Mouse (Mus musculus): Measurements from ENCODE around the gene Apoa2. TPM values are rescaled to one million over a fixed set of nuclear protein-coding genes. Genes with fewer than 3 reads are reported as not detected.

Gene Apoa2
- polyA plus RNA-seq, 1 experiment from 2014 or later, result 6.5 TPM

DNA sequence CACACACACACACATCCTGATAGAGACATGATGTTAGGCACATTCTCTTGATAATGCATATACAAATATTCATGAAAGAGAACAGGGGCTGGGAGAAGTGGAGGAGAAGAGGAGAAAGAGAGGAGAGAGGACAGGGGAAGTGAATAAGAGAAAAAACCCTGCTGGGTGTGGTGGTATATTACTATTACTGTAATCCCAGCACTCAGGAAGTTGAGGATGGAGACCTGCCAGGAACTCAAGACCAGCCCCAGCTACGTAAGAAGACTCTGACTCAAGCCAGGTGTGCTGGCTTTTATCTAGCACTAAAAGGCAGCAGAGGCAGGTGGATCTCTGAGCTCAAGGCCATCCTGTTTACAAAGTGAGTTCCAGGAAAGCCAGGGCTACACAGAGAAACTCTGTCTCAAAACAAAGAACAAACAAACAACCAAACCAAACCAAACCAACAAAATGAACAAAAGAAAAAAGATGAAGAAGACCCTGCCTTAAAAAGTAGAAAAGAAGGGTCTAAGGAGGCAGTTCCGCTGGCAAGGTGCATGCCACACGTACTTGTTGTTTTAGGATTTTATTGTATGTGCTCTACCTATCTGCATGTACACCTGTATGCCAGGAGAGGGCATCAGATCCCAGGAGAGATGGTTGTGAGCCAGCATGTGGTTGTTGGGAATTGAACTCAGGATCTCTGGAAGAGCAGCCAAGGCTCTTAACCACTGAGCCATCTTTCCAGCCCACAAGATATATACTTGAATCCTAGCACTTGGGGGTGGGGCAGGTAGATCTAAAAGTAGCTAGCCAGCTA lies 39.0 kb downstream of the Apoa2 start:
- ATAC-seq, result no peak
- 84% methylated on average over 3 of the region's 3 CpGs for WGBS

DNA sequence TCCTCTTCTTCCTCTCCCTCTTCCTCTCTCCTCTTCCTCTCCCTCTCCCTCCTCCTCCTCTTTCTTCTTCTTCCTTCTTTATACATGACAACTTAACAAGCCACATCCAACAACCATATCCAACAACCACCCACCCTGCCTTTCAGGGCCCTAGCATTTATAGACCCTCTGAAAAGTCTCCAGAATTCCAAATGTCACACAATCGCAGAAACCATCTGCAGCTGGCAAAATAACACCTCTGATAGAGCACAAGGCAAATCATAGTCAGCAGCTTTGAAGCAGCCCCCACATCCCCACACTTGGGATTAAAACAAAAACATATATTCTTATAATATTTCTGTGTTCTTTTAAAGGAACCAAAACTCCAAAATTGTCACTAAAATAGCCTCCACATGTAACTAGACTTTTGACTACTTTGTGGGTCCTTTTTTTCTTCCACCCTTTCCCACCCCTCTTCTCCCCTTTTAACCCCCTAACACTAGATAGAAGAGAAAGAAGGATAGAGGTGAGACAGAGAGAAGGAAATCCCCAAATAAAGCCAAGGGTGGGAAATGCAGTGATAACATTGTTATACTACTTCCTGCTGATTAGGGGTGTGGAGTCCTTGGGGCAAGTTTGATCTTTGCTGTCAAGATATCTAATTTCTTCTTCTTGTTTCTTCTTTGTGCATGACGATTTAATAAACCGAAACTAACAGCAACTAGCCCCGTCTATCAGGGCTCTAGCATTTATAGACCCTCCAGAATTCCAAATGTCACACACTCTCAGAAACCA lies 41.3 kb downstream of the Apoa2 start:
- WGBS, result 75% methylated on average over 4 of the region's 4 CpGs
- H3K4me2 ChIP-seq (ENCODE audit: low read length), result no peak overlapping the region
- no peak overlapping the region for H3K4me3 ChIP-seq (ENCODE audit: low read length)
- H3K4me1 ChIP-seq (ENCODE audit: control insufficient read depth, insufficient read depth, low read depth, low read length), result peaks cover 16% of the 10 kb centered on the region
- no peak overlapping the region for H3K9ac ChIP-seq (ENCODE audit: low read depth, low read length)
- no peak overlapping the region for H3K27ac ChIP-seq (ENCODE audit: low read depth, low read length)
- no peak for ATAC-seq
- H3K27me3 ChIP-seq (replicated peaks; ENCODE audit: control insufficient read depth, insufficient read depth, low read length), result no peaks in the 10 kb centered on the region
- H3K9me3 ChIP-seq (ENCODE audit: control insufficient read depth, low read length), result no peaks in the 10 kb centered on the region
- H3K36me3 ChIP-seq (ENCODE audit: control insufficient read depth, insufficient read depth, low read length), result no peaks in the 10 kb centered on the region

More for the DNA sequence above, 39.0 kb downstream of the Apoa2 start:
- Histone ChIP-seq H3K9me3 (ENCODE audit: control insufficient read depth, low read length) (no peaks in the 10 kb centered on the region), H3K4me3 (ENCODE audit: low read length) (no peak overlapping the region), H3K4me1 (ENCODE audit: control insufficient read depth, insufficient read depth, low read depth, low read length) (peaks cover 14% of the 10 kb centered on the region), H3K36me3 (ENCODE audit: control insufficient read depth, insufficient read depth, low read length) (no peaks in the 10 kb centered on the region), H3K27ac (ENCODE audit: low read depth, low read length) (peak overlapping the region; percentile 72), H3K27me3 (replicated peaks; ENCODE audit: control insufficient read depth, insufficient read depth, low read length) (no peaks in the 10 kb centered on the region), H3K4me2 (ENCODE audit: low read length) (no peak overlapping the region; the same call in 1 of the 2 replicates), H3K9ac (ENCODE audit: low read depth, low read length) (no peak overlapping the region)

DNA sequence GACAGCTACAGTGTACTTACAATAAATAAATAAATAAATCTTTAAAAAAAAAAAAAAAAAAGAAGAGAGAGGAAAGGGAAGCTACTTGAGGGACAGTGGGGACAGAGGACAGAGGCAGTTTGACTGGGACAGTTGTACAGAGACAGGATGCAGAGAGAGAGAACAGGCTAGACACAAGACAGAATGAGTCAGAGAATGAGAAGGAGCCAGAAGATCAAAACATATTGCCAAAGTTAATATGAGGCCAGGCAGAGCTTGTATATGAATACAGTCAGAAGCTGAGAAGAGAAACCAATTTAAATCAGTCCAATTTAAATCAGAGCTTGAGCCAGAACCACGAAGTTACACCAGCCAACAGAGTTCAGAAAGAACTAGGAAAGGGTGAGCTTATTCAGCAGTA lies 43.5 kb downstream of the Apoa2 start:
- 72% methylated on average over 1 of the region's 1 CpGs for WGBS
- H3K9ac ChIP-seq (ENCODE audit: low read depth, low read length), result no peak overlapping the region
- no peak overlapping the region for H3K4me3 ChIP-seq (ENCODE audit: low read length)
- H3K9me3 ChIP-seq (ENCODE audit: control insufficient read depth, low read length), result no peaks in the 10 kb centered on the region
- H3K27me3 ChIP-seq (replicated peaks; ENCODE audit: control insufficient read depth, insufficient read depth, low read length), result no peaks in the 10 kb centered on the region
- no peak overlapping the region for H3K4me2 ChIP-seq (ENCODE audit: low read length)
- peaks cover 4% of the 10 kb centered on the region; the same call in 1 of the 2 replicates for H3K36me3 ChIP-seq (ENCODE audit: control insufficient read depth, insufficient read depth, low read length)
- ATAC-seq, result no peak
- peaks cover 18% of the 10 kb centered on the region for H3K4me1 ChIP-seq (ENCODE audit: control insufficient read depth, insufficient read depth, low read depth, low read length)
- H3K27ac ChIP-seq (ENCODE audit: low read depth, low read length), result no peak overlapping the region

DNA sequence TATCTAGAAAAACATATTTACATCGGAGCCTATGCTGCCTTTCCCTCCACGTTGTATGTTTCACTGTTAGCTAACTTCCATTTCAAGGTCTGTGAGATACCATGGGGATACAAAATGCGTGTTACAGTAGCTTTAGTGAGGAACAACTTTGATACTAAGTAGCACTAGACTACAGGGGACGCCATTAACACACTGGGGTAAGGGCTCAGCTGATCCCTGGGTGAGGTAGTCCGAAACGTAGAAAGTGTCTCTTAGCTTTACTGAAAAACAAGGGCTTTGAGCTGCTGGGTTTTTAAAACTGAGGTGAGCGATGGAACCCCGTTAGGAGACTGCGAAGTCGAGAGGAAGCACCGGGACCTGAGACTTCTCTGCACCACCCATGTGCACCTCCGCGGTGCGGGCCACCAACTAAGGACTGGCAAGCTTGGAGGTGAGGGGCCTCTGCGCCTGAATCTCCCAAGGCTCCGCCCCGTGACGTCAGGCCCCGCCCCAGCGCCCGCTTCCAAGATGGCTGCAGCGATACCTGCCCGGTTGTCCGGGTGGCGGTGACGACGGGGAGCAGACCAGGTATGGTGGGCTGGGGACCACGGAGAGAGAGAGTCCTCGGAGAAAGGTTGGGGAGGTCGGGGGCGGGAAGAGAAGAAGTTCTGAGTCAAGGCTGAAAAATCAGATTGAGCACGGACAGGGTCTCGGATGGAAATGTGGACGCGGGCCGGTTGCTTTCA lies 45.2 kb downstream of the Apoa2 start, which contains the start of gene B4galt3:
TSS of gene B4galt3 (plus strand) at position 481 of the 725 bp plus-strand sequence.
- Histone ChIP-seq H3K27me3 (replicated peaks; ENCODE audit: control insufficient read depth, insufficient read depth, low read length) (no peaks in the 10 kb centered on the region), H3K9me3 (ENCODE audit: control insufficient read depth, low read length) (no peaks in the 10 kb centered on the region), H3K36me3 (ENCODE audit: control insufficient read depth, insufficient read depth, low read length) (peaks cover 15% of the 10 kb centered on the region), H3K4me2 (ENCODE audit: low read length) (peak within 1 kb of the TSS; percentile 75), H3K4me3 (ENCODE audit: low read length) (peak within 1 kb of the TSS; percentile 73), H3K4me1 (ENCODE audit: control insufficient read depth, insufficient read depth, low read depth, low read length) (peaks cover 12% of the 10 kb centered on the region), H3K27ac (ENCODE audit: low read depth, low read length) (peak within 1 kb of the TSS; percentile 65), H3K9ac (ENCODE audit: low read depth, low read length) (peak within 1 kb of the TSS; percentile 81)
- WGBS, result 2% methylated on average over 36 of the region's 36 CpGs
- peak; percentile 95 for ATAC-seq

DNA sequence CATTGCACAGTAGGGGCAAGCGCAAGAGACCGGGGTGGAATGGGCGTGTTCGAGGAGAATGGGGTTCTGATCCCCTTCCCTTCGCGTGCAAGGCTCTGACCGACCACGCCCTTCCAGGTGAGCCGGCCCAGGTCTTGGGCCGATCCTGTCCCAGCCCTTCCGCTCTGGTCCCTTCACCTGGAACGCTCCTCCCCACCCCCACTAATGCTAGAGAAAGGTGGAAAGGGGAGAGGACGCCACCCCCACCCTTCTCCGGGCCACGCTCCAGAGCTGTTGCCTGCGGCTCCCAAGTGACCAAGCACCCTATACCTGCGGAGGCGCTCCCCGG lies 45.7 kb downstream of the Apoa2 start:
- WGBS, result 2% methylated on average over 17 of the region's 19 CpGs
- Histone ChIP-seq H3K4me2 (ENCODE audit: low read length) (peak overlapping the region; percentile 75), H3K27me3 (replicated peaks; ENCODE audit: control insufficient read depth, insufficient read depth, low read length) (no peaks in the 10 kb centered on the region), H3K4me1 (ENCODE audit: control insufficient read depth, insufficient read depth, low read depth, low read length) (peaks cover 12% of the 10 kb centered on the region), H3K4me3 (ENCODE audit: low read length) (peak overlapping the region; percentile 73), H3K9ac (ENCODE audit: low read depth, low read length) (peak overlapping the region; percentile 81), H3K9me3 (ENCODE audit: control insufficient read depth, low read length) (no peaks in the 10 kb centered on the region), H3K36me3 (ENCODE audit: control insufficient read depth, insufficient read depth, low read length) (peaks cover 20% of the 10 kb centered on the region), H3K27ac (ENCODE audit: low read depth, low read length) (peak overlapping the region; percentile 65)
- peak; percentile 61 for ATAC-seq

DNA sequence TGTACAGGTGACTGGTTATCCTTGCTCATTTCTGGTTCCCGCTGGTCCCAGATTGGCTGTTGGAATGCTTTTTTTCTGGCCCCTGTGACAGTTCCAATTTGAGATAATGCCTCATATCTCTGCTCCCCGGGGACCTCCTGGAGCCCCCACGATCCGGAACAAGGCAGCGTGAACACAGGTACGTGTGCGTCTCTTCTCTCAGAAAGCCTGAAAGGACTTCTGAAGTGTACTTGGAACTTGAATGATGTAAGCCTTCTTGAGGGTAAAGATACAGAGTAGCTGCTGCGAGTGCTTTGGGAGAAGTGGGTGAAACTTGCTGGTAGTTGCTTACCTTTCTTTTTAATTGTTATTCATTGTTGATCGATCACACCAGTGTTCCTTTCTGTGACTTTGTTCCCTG lies 46.3 kb downstream of the Apoa2 start:
- WGBS, result 55% methylated on average over 9 of the region's 9 CpGs
- H3K36me3 ChIP-seq (ENCODE audit: control insufficient read depth, insufficient read depth, low read length), result peaks cover 26% of the 10 kb centered on the region
- H3K4me1 ChIP-seq (ENCODE audit: control insufficient read depth, insufficient read depth, low read depth, low read length), result peaks cover 12% of the 10 kb centered on the region
- ATAC-seq, result no peak
- H3K4me2 ChIP-seq (ENCODE audit: low read length), result peak overlapping the region; percentile 75
- peak overlapping the region; percentile 81 for H3K9ac ChIP-seq (ENCODE audit: low read depth, low read length)
- H3K27me3 ChIP-seq (replicated peaks; ENCODE audit: control insufficient read depth, insufficient read depth, low read length), result no peaks in the 10 kb centered on the region
- H3K27ac ChIP-seq (ENCODE audit: low read depth, low read length), result no peak overlapping the region
- peak overlapping the region; percentile 73 for H3K4me3 ChIP-seq (ENCODE audit: low read length)
- no peaks in the 10 kb centered on the region for H3K9me3 ChIP-seq (ENCODE audit: control insufficient read depth, low read length)

DNA sequence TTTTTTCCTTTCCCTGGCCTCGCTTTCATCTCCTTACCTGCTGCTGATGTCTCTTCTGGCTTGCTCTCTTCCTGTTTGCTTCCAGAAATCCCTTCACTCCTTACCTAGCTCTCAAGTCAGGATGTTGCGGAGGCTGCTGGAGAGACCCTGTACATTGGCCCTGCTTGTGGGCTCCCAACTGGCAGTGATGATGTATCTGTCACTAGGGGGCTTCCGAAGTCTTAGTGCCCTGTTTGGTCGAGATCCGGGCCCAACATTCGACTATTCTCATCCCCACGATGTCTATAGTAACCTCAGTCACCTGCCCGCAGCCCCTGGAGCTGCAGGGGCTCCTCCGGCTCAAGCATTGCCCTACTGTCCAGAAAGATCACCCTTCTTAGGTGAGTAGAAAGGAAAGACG lies 46.8 kb downstream of the Apoa2 start:
- H3K9ac ChIP-seq (ENCODE audit: low read depth, low read length), result no peak overlapping the region
- H3K27me3 ChIP-seq (replicated peaks; ENCODE audit: control insufficient read depth, insufficient read depth, low read length), result no peaks in the 10 kb centered on the region
- 72% methylated on average over 10 of the region's 10 CpGs for WGBS
- peak overlapping the region; percentile 75; the same call in 1 of the 2 replicates for H3K4me2 ChIP-seq (ENCODE audit: low read length)
- no peak for ATAC-seq
- peaks cover 30% of the 10 kb centered on the region for H3K36me3 ChIP-seq (ENCODE audit: control insufficient read depth, insufficient read depth, low read length)
- H3K9me3 ChIP-seq (ENCODE audit: control insufficient read depth, low read length), result no peaks in the 10 kb centered on the region
- no peak overlapping the region for H3K27ac ChIP-seq (ENCODE audit: low read depth, low read length)
- peaks cover 12% of the 10 kb centered on the region for H3K4me1 ChIP-seq (ENCODE audit: control insufficient read depth, insufficient read depth, low read depth, low read length)
- H3K4me3 ChIP-seq (ENCODE audit: low read length), result no peak overlapping the region

DNA sequence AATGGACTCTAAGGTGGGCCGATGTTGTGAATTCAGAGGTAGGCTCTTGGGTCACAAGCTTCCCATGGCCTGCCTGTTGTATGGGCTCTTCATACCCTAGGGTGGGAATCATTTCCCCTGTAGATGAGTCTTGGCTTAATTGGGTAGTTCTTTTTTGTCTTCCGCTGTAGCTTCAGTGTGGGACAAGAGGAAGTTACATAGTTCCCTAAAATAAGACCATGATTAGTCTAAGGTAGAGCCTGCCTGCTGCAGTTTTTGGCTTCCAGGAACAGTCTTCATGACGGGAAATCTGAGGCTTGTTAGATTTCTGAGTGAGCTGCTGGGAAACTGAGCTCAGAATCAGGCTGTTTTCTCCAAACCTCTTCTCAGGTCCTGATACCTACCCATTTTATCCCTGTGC lies 47.2 kb downstream of the Apoa2 start:
- Histone ChIP-seq H3K9ac (ENCODE audit: low read depth, low read length) (no peak overlapping the region), H3K36me3 (ENCODE audit: control insufficient read depth, insufficient read depth, low read length) (peaks cover 33% of the 10 kb centered on the region), H3K4me3 (ENCODE audit: low read length) (no peak overlapping the region), H3K27ac (ENCODE audit: low read depth, low read length) (no peak overlapping the region), H3K27me3 (replicated peaks; ENCODE audit: control insufficient read depth, insufficient read depth, low read length) (no peaks in the 10 kb centered on the region), H3K9me3 (ENCODE audit: control insufficient read depth, low read length) (no peaks in the 10 kb centered on the region), H3K4me2 (ENCODE audit: low read length) (no peak overlapping the region), H3K4me1 (ENCODE audit: control insufficient read depth, insufficient read depth, low read depth, low read length) (peaks cover 12% of the 10 kb centered on the region)
- WGBS, result 95% methylated on average over 3 of the region's 3 CpGs
- no peak for ATAC-seq

DNA sequence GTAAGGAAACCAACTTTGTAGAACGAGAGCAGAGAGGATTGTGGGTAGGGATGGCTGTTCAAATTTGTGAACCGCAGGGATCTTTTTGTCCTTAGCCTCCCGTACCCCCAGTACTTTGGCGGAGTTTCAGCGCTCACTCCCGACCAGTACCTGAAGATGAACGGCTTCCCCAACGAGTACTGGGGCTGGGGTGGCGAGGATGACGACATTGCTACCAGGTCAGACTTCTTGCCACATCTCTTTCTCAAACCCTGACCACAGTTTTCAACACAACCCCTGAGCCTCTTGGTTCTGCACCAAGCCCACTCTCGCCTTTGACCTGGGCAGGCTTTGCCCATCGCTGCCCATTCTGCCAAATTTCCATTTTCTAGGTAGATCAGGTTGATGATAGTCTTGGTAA lies 49.3 kb downstream of the Apoa2 start:
- Histone ChIP-seq H3K9ac (ENCODE audit: low read depth, low read length) (no peak overlapping the region), H3K27ac (ENCODE audit: low read depth, low read length) (no peak overlapping the region), H3K4me2 (ENCODE audit: low read length) (no peak overlapping the region), H3K9me3 (ENCODE audit: control insufficient read depth, low read length) (no peaks in the 10 kb centered on the region), H3K27me3 (replicated peaks; ENCODE audit: control insufficient read depth, insufficient read depth, low read length) (no peaks in the 10 kb centered on the region), H3K4me3 (ENCODE audit: low read length) (no peak overlapping the region), H3K36me3 (ENCODE audit: control insufficient read depth, insufficient read depth, low read length) (peaks cover 43% of the 10 kb centered on the region), H3K4me1 (ENCODE audit: control insufficient read depth, insufficient read depth, low read depth, low read length) (peaks cover 12% of the 10 kb centered on the region)
- WGBS, result 93% methylated on average over 12 of the region's 12 CpGs
- ATAC-seq, result no peak

All from hindbrain, embryonic 16.5 days (tissue).